Mouse (Mus musculus) forebrain, embryonic 10.5 days (tissue): Measurements from ENCODE around the gene Ralgapa1. TPM values are rescaled to one million over a fixed set of nuclear protein-coding genes. Genes with fewer than 3 reads are reported as not detected.

ENCODE experiments used
- microRNA-seq: library from miRNA; unstranded; fragments of <30 nt; microRNA quantifications from one replicate; pipeline ENCODE4, GENCODE M21; 2017
- polyA plus RNA-seq: library from polyadenylated mRNA; unstranded; fragments of >200 nt; fragmentation: Nextera tagmentation; extraction: Ambion mirVana; gene quantifications from 2 replicates; pipeline ENCODE4 v1.2.1, GENCODE M21; 2016

Gene Ralgapa1
- polyA plus RNA-seq, 1 experiment from 2014 or later: 11.4 TPM

Small RNA genes within 50 kb of the gene (microRNA-seq; reads per million reads assigned to microRNA genes)
- 3.0 reads per million, percentile 2 among the genes with 10 or more reads in this experiment for gene Gm23394

Other genes starting within 250 kb of the Ralgapa1 start
- gene Insm2, start 221.7 kb downstream of the Ralgapa1 start, polyA plus RNA-seq: 0.30 and 0.38 TPM in 2 replicates
- gene Brms1l, start 15.2 kb upstream of the Ralgapa1 start, polyA plus RNA-seq: 40.7 and 42.2 TPM in 2 replicates